Mouse (Mus musculus): ENCODE measurements around the gene Lrrc19. TPM values are rescaled to one million over a fixed set of nuclear protein-coding genes. Genes with fewer than 3 reads are reported as not detected.
"Not testable (repeated sequence)": the region's sequence is repeated elsewhere in the genome, so short reads cannot be mapped to it uniquely, and the experiment has no call there.

Lrrc19 gene
- 0.36 and 0.65 TPM in 2 replicates for polyA plus RNA-seq (2016; fragmentation: Nextera tagmentation; extraction: Ambion mirVana)

GRCm38 (mm10) chr4:94649920-94650319 is at the start of gene Lrrc19:
TSS of gene Lrrc19 (minus strand) at chr4:94650144.
- Histone ChIP-seq H3K4me3 (no peak within 1 kb of the TSS), H3K9me3 (no peaks in the 10 kb centered on the region), H3K36me3 (peaks cover 7% of the 10 kb centered on the region; the same call in 1 of the 2 replicates), H3K4me1 (no peaks in the 10 kb centered on the region), H3K27me3 (ENCODE audit: insufficient read depth, poor library complexity, severe bottlenecking) (no peaks in the 10 kb centered on the region), H3K27ac (no peak within 1 kb of the TSS)
- DNase-seq (ENCODE audit: low spot score) = no peak
- WGBS = 85% methylated on average over 3 of the region's 3 CpGs

GRCm38 (mm10) chr4:94696368-94696767 is 46.4 kb upstream of the Lrrc19 start:
- no peak overlapping the region for H3K4me3 ChIP-seq
- no peaks in the 10 kb centered on the region for H3K27me3 ChIP-seq (ENCODE audit: insufficient read depth, poor library complexity, severe bottlenecking)
- no peaks in the 10 kb centered on the region for H3K36me3 ChIP-seq
- no peak for DNase-seq (ENCODE audit: low spot score)
- no peak overlapping the region for H3K27ac ChIP-seq
- no peaks in the 10 kb centered on the region for H3K9me3 ChIP-seq
- no peaks in the 10 kb centered on the region for H3K4me1 ChIP-seq
- 56% methylated on average over 3 of the region's 3 CpGs for WGBS

DNA sequence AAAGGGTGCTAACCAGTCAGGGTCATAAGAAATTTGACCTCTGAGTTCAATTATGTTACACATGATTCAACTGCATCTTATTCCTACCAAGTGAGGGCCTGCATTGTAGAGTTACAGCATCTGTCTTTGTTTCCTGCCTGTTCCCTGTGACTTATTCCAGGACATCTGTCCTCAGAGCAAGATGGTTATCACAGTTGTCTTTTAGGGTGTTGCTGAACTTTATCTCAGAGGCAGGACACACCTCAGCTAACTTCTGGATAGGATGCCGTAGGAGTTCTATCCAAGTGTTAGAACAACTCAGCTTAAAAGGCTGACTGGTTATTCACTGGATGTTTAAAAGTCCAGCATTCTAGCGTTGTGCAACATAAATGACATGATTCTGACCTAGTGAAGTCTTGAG is 42.2 kb upstream of the Lrrc19 start:
- Histone ChIP-seq H3K4me3 (no peak overlapping the region), H3K36me3 (peaks cover 11% of the 10 kb centered on the region; the same call in 1 of the 2 replicates), H3K9me3 (no peaks in the 10 kb centered on the region), H3K27ac (no peak overlapping the region), H3K4me1 (no peaks in the 10 kb centered on the region), H3K27me3 (ENCODE audit: insufficient read depth, poor library complexity, severe bottlenecking) (no peaks in the 10 kb centered on the region)
- no peak for DNase-seq (ENCODE audit: low spot score)
- WGBS = 62% methylated on average over 2 of the region's 2 CpGs

DNA sequence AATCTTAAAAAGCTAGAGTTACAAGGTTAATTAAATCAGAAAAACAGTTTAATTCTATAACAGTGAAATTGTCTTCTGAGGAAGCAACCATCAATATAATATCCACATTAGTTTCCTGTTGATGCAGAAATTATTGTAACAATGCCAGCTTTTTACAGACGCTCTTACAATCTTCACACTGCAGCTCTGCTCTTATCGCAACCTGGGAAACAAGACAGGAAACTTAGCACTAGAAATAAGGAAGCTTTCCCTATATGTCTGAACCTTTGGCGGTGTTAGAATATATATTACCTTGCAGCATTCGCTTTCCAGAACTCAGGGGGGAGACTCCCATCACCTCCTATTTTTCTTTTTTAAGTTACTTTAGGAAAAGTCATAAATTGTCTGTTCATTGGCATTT is 41.1 kb upstream of the Lrrc19 start:
- Histone ChIP-seq H3K27ac (no peak overlapping the region), H3K4me3 (no peak overlapping the region), H3K36me3 (peaks cover 11% of the 10 kb centered on the region; the same call in 1 of the 2 replicates), H3K4me1 (no peaks in the 10 kb centered on the region), H3K27me3 (ENCODE audit: insufficient read depth, poor library complexity, severe bottlenecking) (no peaks in the 10 kb centered on the region), H3K9me3 (no peaks in the 10 kb centered on the region)
- 66% methylated on average over 4 of the region's 4 CpGs for WGBS
- DNase-seq (ENCODE audit: low spot score) = no peak

- not testable (repeated sequence) for DNase-seq (ENCODE audit: low spot score); H3K9me3 ChIP-seq; H3K4me3 ChIP-seq; H3K27ac ChIP-seq; H3K27me3 ChIP-seq (ENCODE audit: insufficient read depth, poor library complexity, severe bottlenecking); H3K4me1 ChIP-seq
- 77% methylated on average over 2 of the region's 2 CpGs for WGBS
- peaks cover 11% of the 10 kb centered on the region; the same call in 1 of the 2 replicates for H3K36me3 ChIP-seq
Measured at GRCm38 (mm10) chr4:94689804-94690203, 39.9 kb upstream of the Lrrc19 start.

DNA sequence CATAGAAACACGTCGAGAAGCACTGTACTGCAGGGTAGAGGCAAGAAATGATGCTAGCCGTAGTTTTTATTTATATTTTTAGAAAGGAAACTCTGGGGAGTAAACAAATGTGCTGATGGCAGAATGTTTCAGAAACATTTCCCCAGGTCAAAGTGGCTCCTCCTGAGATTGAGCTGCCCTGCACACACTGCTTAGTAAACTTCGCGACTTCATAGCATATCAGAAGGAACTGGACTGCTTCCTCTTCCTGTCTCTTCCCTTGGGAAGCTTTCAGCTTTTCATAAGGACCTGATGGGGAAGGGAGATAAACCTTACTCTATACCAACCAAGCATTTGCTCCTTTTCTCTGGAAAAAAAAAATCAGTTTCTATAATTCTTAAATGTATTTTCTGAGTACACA is 33.4 kb upstream of the Lrrc19 start:
- H3K4me3 ChIP-seq = no peak overlapping the region
- H3K27ac ChIP-seq = peak overlapping the region; percentile 23; the same call in 1 of the 2 replicates
- no peaks in the 10 kb centered on the region for H3K9me3 ChIP-seq
- no peaks in the 10 kb centered on the region for H3K4me1 ChIP-seq
- no peak for DNase-seq (ENCODE audit: low spot score)
- 69% methylated on average over 5 of the region's 5 CpGs for WGBS
- peaks cover 9% of the 10 kb centered on the region; the same call in 1 of the 2 replicates for H3K36me3 ChIP-seq
- H3K27me3 ChIP-seq (ENCODE audit: insufficient read depth, poor library complexity, severe bottlenecking) = no peaks in the 10 kb centered on the region

DNA sequence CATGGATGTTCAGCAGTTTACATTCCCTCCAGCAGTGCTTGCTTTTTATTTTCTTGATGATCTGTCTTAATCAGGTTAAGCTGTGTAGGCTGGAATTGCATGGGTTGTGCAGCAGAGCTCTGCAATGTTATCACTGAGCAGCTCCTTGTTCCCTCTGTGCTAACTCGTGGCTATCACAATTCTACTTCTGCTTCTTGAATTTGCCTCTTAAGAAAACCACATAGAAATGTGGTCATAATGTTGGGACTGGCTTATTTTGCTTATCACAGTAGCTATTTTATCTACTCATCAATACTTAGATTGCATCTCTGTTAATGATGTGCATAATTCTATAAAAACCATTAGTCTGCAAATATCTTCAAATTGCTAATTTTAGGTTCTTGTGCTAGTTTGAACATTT is 32.1 kb upstream of the Lrrc19 start:
- WGBS = 40% methylated on average over 1 of the region's 1 CpGs
- H3K4me3 ChIP-seq = no peak overlapping the region
- no peaks in the 10 kb centered on the region for H3K4me1 ChIP-seq
- no peak for DNase-seq (ENCODE audit: low spot score)
- no peak overlapping the region for H3K27ac ChIP-seq
- no peaks in the 10 kb centered on the region for H3K27me3 ChIP-seq (ENCODE audit: insufficient read depth, poor library complexity, severe bottlenecking)
- H3K36me3 ChIP-seq = peaks cover 4% of the 10 kb centered on the region; the same call in 1 of the 2 replicates
- H3K9me3 ChIP-seq = no peaks in the 10 kb centered on the region

DNA sequence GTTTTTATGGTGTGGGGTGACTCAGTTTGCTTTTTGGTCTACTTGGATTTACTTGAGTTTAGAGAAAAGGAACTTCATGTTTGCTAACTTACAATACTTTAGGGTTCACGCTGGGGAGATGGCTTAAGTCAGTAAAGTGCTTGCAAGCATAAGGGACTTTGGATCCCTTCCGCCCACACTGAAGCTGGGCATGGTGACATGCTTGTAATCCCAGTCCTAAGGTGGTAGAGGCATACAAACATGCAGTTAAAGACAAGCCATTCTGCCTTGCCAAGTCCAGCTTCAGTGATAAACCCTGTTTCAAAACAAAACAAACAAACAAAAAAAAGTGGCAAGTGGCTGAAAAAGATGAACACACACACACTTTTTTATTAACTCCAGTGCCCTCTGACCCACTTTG is 31.2 kb upstream of the Lrrc19 start:
- DNase-seq (ENCODE audit: low spot score) = no peak
- no peaks in the 10 kb centered on the region for H3K9me3 ChIP-seq
- peaks cover 4% of the 10 kb centered on the region; the same call in 1 of the 2 replicates for H3K36me3 ChIP-seq
- no peak overlapping the region for H3K27ac ChIP-seq
- no peak overlapping the region for H3K4me3 ChIP-seq
- no peaks in the 10 kb centered on the region for H3K4me1 ChIP-seq
- no peaks in the 10 kb centered on the region for H3K27me3 ChIP-seq (ENCODE audit: insufficient read depth, poor library complexity, severe bottlenecking)
- WGBS = 72% methylated on average over 2 of the region's 2 CpGs

DNA sequence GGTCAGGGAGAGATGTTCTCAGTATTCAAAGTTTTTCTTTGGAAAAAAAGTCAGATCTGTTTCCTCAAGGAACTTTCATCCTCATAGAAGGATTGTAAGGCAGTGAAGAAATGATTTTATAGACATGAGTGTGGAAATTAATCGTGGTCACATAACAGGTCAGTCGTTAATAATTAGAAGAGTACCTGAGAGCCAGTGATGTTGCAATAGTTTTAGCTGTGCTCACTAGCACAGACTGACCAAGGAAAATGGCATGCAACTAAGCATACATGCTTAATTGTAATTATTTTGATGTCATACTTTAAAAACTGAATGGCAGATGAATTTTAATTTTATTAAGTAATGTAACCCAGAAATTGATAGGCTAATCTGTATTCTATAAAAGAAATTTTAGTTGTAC is 30.7 kb upstream of the Lrrc19 start:
- Histone ChIP-seq H3K4me3 (no peak overlapping the region), H3K4me1 (no peaks in the 10 kb centered on the region)
- 83% methylated on average over 2 of the region's 2 CpGs for WGBS

DNA sequence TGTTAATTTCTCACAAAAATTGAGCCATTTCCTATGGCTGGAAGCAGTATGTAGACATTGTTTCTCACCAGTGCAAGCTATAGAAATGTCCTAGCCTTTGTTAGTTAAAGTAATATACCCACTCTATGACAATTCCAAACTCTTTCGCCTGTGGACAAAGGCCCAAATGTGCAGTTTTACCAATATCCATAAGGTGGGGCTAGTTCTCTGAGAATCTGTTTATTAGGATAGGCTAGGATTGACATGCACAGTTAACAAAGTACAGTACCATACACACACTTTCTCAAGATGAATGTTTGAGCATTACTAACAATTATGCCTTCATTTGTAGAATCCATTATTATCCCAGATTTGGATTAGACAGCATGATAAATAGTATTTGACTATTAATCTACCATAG is 19.8 kb upstream of the Lrrc19 start:
- 40% methylated on average over 1 of the region's 1 CpGs for WGBS
- no peak for DNase-seq (ENCODE audit: low spot score)

More for the DNA sequence above, 30.7 kb upstream of the Lrrc19 start:
- H3K27ac ChIP-seq = no peak overlapping the region
- no peaks in the 10 kb centered on the region for H3K27me3 ChIP-seq (ENCODE audit: insufficient read depth, poor library complexity, severe bottlenecking)
- no peaks in the 10 kb centered on the region for H3K9me3 ChIP-seq
- peaks cover 4% of the 10 kb centered on the region; the same call in 1 of the 2 replicates for H3K36me3 ChIP-seq
- no peak for DNase-seq (ENCODE audit: low spot score)

DNA sequence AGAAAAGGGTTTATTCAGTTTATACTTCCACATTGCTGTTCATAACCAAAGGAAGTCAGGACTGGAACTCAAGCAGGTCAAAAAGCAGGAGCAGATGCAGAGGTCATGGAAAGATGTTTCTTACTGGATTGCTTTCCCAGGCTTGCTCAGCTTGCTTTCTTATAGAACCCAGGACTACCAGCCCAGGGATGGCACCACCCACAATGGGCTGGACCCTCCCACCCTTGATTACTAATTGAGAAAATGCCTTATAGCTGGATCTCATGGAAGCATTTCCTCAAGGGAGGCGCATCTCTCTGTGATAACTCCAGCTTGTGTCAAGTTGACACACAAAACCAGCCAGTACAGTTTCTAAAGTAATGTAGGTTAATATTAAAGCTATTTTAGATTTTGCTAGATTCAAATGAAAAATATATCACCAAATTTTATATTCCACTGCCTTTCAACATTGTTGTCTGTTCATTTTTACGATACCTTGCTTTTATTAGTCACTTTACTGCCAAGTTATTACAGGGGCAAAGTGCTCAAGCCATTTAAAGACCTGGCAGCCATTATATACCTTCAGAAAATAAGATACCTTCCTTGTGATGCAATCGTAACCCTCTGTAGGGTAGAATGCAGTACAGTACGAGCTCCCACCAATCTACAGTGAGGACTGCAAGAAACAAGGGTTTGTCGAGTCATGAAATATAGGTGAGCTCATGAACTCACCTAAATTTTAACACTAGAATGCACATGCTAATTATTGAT is 657 bp upstream of the Lrrc19 start:
- peaks cover 14% of the 10 kb centered on the region for H3K36me3 ChIP-seq
- not testable (repeated sequence) for H3K9me3 ChIP-seq; H3K4me1 ChIP-seq; H3K4me3 ChIP-seq; H3K27ac ChIP-seq; DNase-seq (ENCODE audit: low spot score); H3K27me3 ChIP-seq (ENCODE audit: insufficient read depth, poor library complexity, severe bottlenecking)
- 80% methylated on average over 5 of the region's 5 CpGs for WGBS

More for the DNA sequence above, 19.8 kb upstream of the Lrrc19 start:
- no peaks in the 10 kb centered on the region for H3K4me1 ChIP-seq
- no peaks in the 10 kb centered on the region for H3K36me3 ChIP-seq
- H3K27me3 ChIP-seq (ENCODE audit: insufficient read depth, poor library complexity, severe bottlenecking) = no peaks in the 10 kb centered on the region
- H3K4me3 ChIP-seq = no peak overlapping the region
- H3K27ac ChIP-seq = no peak overlapping the region
- H3K9me3 ChIP-seq = no peaks in the 10 kb centered on the region

DNA sequence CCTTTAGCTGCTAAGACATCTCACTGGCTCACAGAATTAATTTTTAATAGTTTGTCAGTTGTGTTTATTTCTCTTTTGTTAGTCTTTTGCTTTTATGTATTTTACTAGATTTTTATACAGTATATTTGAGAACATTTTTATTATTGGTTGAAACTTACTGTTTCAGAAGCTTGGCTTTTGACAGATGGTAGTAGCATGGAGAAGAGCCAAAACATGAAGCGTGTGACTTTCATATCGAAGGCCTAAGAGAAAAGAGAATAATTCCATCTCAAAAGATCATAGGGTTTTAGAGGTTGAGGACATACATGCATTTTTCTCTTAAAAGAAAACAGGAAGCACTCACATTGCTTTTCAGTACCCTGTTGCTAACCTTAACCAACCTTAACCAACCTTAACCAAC is 6.8 kb downstream of the Lrrc19 start:
- Histone ChIP-seq H3K36me3 (no peaks in the 10 kb centered on the region), H3K4me1 (no peaks in the 10 kb centered on the region), H3K9me3 (no peaks in the 10 kb centered on the region), H3K27me3 (ENCODE audit: insufficient read depth, poor library complexity, severe bottlenecking) (no peaks in the 10 kb centered on the region), H3K4me3 (no peak overlapping the region), H3K27ac (no peak overlapping the region)
- WGBS = 92% methylated on average over 2 of the region's 2 CpGs
- DNase-seq (ENCODE audit: low spot score) = no peak

GRCm38 (mm10) chr4:94620077-94620476 is 29.9 kb downstream of the Lrrc19 start:
- H3K27ac ChIP-seq = no peak overlapping the region
- no peak for DNase-seq (ENCODE audit: low spot score)
- WGBS = 81% methylated on average over 2 of the region's 2 CpGs
- no peaks in the 10 kb centered on the region for H3K27me3 ChIP-seq (ENCODE audit: insufficient read depth, poor library complexity, severe bottlenecking)
- H3K4me3 ChIP-seq = no peak overlapping the region
- H3K9me3 ChIP-seq = no peaks in the 10 kb centered on the region
- peaks cover 3% of the 10 kb centered on the region; the same call in 1 of the 2 replicates for H3K36me3 ChIP-seq
- H3K4me1 ChIP-seq = no peaks in the 10 kb centered on the region; the same call in 1 of the 2 replicates

All from heart, embryonic 10.5 days (tissue).